Mouse (Mus musculus): ENCODE data around the gene Gfra1. TPM values are rescaled to one million over a fixed set of nuclear protein-coding genes. Genes with fewer than 3 reads are reported as not detected.

The Gfra1 gene
- polyA plus RNA-seq, 1 experiment from 2014 or later: 6.3 TPM

DNA sequence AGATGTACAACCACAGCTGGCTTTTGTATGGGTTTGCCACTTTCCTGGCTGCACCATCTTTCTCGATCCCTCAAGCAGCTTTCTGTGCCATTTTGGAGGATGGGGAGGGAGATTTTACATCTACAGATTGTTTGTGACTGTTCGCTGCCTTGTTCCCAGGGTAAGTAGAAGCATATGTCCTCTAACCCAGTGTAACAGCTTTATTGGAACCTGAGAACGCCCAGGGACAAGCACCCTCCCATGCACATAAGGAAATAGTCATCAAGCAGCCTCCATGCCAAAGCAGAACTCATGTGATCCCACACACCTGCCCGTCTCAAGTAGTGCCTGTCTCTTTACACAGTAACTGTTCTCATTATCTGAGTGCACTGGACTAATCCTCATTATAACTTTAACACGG, 256.0 kb downstream of the Gfra1 start:
- no peak for DNase-seq (ENCODE audit: extremely low spot score, low spot score)
- Histone ChIP-seq H3K9me3 (no peaks in the 10 kb centered on the region), H3K27ac (no peak overlapping the region), H3K27me3 (ENCODE audit: poor library complexity, severe bottlenecking) (peaks cover 9% of the 10 kb centered on the region; the same call in 1 of the 2 replicates), H3K4me1 (peaks cover 34% of the 10 kb centered on the region), H3K36me3 (replicated peaks) (no peaks in the 10 kb centered on the region), H3K4me3 (no peak overlapping the region)
- WGBS: 69% methylated on average over 5 of the region's 5 CpGs

DNA sequence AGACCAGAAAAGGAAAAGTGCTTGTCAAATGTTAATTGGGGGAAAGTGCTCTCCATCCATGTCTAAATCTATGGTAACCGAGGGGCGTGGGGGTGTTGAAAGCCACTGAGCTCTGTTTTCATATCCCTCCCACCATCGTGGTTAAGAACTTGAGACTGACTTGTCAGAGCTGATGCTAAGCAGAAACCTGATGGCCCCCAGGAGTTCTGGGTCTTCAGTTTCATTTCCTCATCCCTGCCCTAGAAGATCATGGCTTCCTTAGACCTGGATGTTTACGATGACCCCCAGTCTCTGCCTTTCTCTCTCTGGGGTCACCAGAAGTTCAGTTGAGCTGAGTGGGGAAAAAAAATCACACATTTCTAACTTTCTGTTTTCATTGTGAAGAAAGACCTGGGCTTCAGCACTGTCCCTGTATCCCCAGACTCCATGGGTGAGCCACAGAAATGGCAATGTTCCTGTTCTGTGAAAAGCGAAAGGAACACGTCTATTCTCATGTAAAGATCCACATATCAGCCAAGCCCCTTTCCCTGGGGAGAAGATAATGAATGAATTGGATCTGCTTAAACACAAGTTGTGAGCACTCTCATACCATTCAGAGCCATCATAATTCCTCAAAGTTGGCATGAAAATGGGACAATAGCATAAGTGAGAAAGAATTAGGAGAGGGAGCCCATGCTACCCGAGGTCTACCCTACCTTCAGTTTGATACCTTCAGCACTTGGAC, 261.8 kb downstream of the Gfra1 start:
- Histone ChIP-seq H3K4me1 (peaks cover 10% of the 10 kb centered on the region), H3K27ac (no peak overlapping the region), H3K4me3 (no peak overlapping the region), H3K36me3 (replicated peaks) (no peaks in the 10 kb centered on the region), H3K9me3 (no peaks in the 10 kb centered on the region), H3K27me3 (ENCODE audit: poor library complexity, severe bottlenecking) (no peaks in the 10 kb centered on the region)
- no peak for DNase-seq (ENCODE audit: extremely low spot score, low spot score)
- 81% methylated on average over 7 of the region's 7 CpGs for WGBS

DNA sequence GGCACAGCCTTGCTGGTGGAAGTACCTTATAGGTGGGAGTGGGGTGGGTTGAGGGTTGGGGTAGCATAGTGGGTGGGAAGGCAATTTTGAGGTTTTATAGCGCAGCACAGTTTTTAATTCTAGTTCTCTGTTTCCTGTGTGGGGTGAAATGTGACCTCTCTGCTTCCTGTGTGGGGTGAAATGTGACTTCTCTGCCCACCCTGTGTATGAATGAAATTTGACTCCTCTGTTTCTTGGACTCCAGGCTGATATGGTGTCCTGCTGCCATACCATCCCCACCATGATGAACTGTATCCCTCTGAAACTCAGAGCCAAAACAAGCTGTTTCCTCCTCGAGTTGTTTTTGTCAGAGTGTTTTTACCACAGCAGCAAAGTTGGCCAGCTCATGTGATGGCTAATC, 264.8 kb downstream of the Gfra1 start:
- H3K27me3 ChIP-seq (ENCODE audit: poor library complexity, severe bottlenecking): no peaks in the 10 kb centered on the region
- WGBS: 83% methylated on average over 2 of the region's 2 CpGs
- H3K9me3 ChIP-seq: no peaks in the 10 kb centered on the region
- DNase-seq (ENCODE audit: extremely low spot score, low spot score): no peak
- no peaks in the 10 kb centered on the region for H3K36me3 ChIP-seq (replicated peaks)
- H3K4me3 ChIP-seq: no peak overlapping the region
- H3K4me1 ChIP-seq: peaks cover 8% of the 10 kb centered on the region; the same call in 1 of the 2 replicates
- H3K27ac ChIP-seq: no peak overlapping the region

DNA sequence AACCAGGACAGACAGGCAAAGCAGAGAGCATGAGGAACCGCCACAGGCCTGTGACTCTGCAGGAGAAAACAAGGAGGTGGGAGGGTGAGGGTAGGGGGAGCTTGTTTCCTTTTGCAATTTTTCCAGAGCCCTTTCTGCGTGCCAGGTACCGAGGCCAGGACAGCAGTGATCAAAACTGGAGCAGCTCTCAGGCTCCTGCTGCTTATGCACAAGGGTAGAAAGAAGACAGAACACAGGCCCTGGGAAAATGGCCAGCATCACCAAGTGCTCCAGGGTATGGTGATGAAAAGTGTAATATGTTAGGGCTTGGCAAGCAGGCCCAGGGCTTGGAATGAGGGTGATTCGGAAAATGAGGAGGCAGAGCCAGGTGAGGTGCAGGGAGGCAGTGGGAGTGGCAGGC, 269.2 kb downstream of the Gfra1 start:
- H3K27me3 ChIP-seq (ENCODE audit: poor library complexity, severe bottlenecking): peaks cover 25% of the 10 kb centered on the region
- H3K36me3 ChIP-seq (replicated peaks): no peaks in the 10 kb centered on the region
- DNase-seq (ENCODE audit: extremely low spot score, low spot score): no peak
- no peaks in the 10 kb centered on the region for H3K9me3 ChIP-seq
- no peak overlapping the region for H3K27ac ChIP-seq
- peaks cover 8% of the 10 kb centered on the region; the same call in 1 of the 2 replicates for H3K4me1 ChIP-seq
- WGBS: 61% methylated on average over 4 of the region's 4 CpGs
- H3K4me3 ChIP-seq: no peak overlapping the region

Other genes with a start within 250 kb of the Gfra1 start
- not detected in 2 replicates for gene Ccdc172, start 56.1 kb upstream of the Gfra1 start, polyA plus RNA-seq (2016; fragmentation: Nextera tagmentation; extraction: Ambion mirVana)
- gene Pnlip, start 196.6 kb upstream of the Gfra1 start, polyA plus RNA-seq (2016; fragmentation: Nextera tagmentation; extraction: Ambion mirVana): not detected in 2 replicates